ENCODE assay signal across 15 mouse cellular contexts in genomic region chr11:76497066-76497768, GRCm38 (mm10).
DNase-seq lines count a peak whose midpoint lies in the region; ATAC-seq and TF ChIP-seq lines count a peak whose summit lies in the region.
"Had no signal": no experiment of that assay in that cellular context is flagged by ENCODE, and none has a peak within 500 bp of the region (broad histone marks: within the 10 kb centered on the region; RNA-seq: fewer than 3 reads in every experiment).

No protein-coding gene starts in this region.

- ATAC-seq in heart, embryonic 14.5 days (ENCODE audit: insufficient number of reproducible peaks, insufficient read depth, low FRiP score, low read depth) = no peak
- ATAC-seq: forebrain, embryonic 16.5 days; midbrain, embryonic 16.5 days had no signal

- H3K4me3 ChIP-seq in heart, embryonic 14.5 days (ENCODE audit: control insufficient read depth in 1 of 2, insufficient read depth in 1 of 2, low read depth in 1 of 2, low read length in 2 of 2) = no peak overlapping the region
- no peak overlapping the region for H3K4me3 ChIP-seq in thymus, adult 2 months (ENCODE audit: control insufficient read depth, insufficient read depth, low read length)

- no peaks in the 10 kb centered on the region for H3K36me3 ChIP-seq in heart, embryonic 14.5 days (ENCODE audit: control insufficient read depth, insufficient read depth, low read length)
- no peaks in the 10 kb centered on the region for H3K36me3 ChIP-seq in thymus, adult 2 months (ENCODE audit: control insufficient read depth, insufficient read depth, low read length)

- no peaks in the 10 kb centered on the region for H3K9me3 ChIP-seq in heart, embryonic 14.5 days (ENCODE audit: control insufficient read depth, low read length)

- no peak for TF ChIP-seq CTCF in thymus, adult 2 months (IDR thresholded peaks at IDR 0.05; ENCODE audit: borderline replicate concordance, control insufficient read depth, extremely low read depth, insufficient read depth, low read length, poor library complexity)

- WGBS in heart, embryonic 14.5 days = 48% methylated on average over 9 of the region's 9 CpGs
- 50% methylated on average over 9 of the region's 9 CpGs for WGBS in thymus, adult 2 months

- peaks cover 45 to 59% of the 10 kb centered on the region in 2 experiments for H3K4me1 ChIP-seq in heart, embryonic 14.5 days (ENCODE audit: control insufficient read depth in 2 of 2, insufficient read depth in 2 of 2, low read length in 2 of 2)
- peaks cover 49% of the 10 kb centered on the region for H3K4me1 ChIP-seq in thymus, adult 2 months (replicated peaks; ENCODE audit: control insufficient read depth, insufficient read depth, low read length)

- DNase-seq in heart, adult 8-10 months (ENCODE audit: low spot score) = no peak
- peak; percentile 35 for DNase-seq in thymus, adult 2 months
- no peak for DNase-seq in thymus, adult 18-20 months
- DNase-seq in lung, postnatal 36 days = peak; percentile 60
- peak; percentile 64 for DNase-seq in thymus, postnatal 4 days
- no peak for DNase-seq in natural killer cell, adult 2 months (ENCODE audit: low spot score in 2 of 2)
- no peak for DNase-seq in cerebellum, postnatal 10 days
- DNase-seq: cerebellum, postnatal 25 days; layer of hippocampus, adult 9-11 months; lung, embryonic 14.5 days; right cerebral cortex, adult 18-20 months had no signal

- H3K27me3 ChIP-seq in heart, embryonic 14.5 days (ENCODE audit: control insufficient read depth, insufficient read depth, low read length) = no peaks in the 10 kb centered on the region
- H3K27me3 ChIP-seq in thymus, adult 2 months (ENCODE audit: control insufficient read depth, insufficient read depth, low read length) = no peaks in the 10 kb centered on the region

- 0 out of 2 replicates have a peak overlapping the region, but pooled peaks have one; percentile 5 for H3K9ac ChIP-seq in heart, embryonic 14.5 days (ENCODE audit: low read length)
- H3K9ac ChIP-seq: lung, embryonic 14.5 days had no signal

- no peak overlapping the region for H3K4me2 ChIP-seq in heart, embryonic 14.5 days (ENCODE audit: low read length)
- H3K4me2 ChIP-seq: lung, embryonic 14.5 days had no signal

- H3K27ac ChIP-seq in heart, embryonic 14.5 days (replicated peaks in 1 of 2; ENCODE audit: control insufficient read depth in 1 of 2, insufficient read depth in 1 of 2, low read depth in 2 of 2, low read length in 2 of 2) = peak overlapping the region; percentile 19 to 39; a peak in 3 of 4 replicates
- peak overlapping the region; percentile 76 for H3K27ac ChIP-seq in thymus, adult 2 months (ENCODE audit: control insufficient read depth, insufficient read depth, low read length)
- H3K27ac ChIP-seq: kidney, postnatal 0 days had no signal

- TF ChIP-seq POLR2A in thymus, adult 2 months (IDR thresholded peaks at IDR 0.05; ENCODE audit: control insufficient read depth, extremely low read depth, insufficient read depth, low read length, poor library complexity) = no peak

Comparison
In these comparisons a context has a peak if more than half of its experiments do, and no peak if none do; other contexts are left out.
1. DNase-seq: peak in thymus, adult 2 months (single experiment), lung, postnatal 36 days (single experiment) and thymus, postnatal 4 days (single experiment); none in heart, adult 8-10 months (single experiment), thymus, adult 18-20 months (0 of 2), natural killer cell, adult 2 months (0 of 2) and cerebellum, postnatal 10 days (0 of 2).